Mouse (Mus musculus) embryonic facial prominence, embryonic 11.5 days (tissue): ENCODE data around the gene Sec11a. TPM values are rescaled to one million over a fixed set of nuclear protein-coding genes. Genes with fewer than 3 reads are reported as not detected.

Source experiments
- ATAC-seq: fragments of 200-750 bp; cut with Nextera tagmentation; replicated peaks from 2 replicates; pipeline ENCODE4 v1.8.0; 2017; ENCODE audit warnings: low read depth; ENCODE audit not compliant: insufficient number of reproducible peaks, low FRiP score, low TSS enrichment
- DNase-seq: peaks from one replicate; pipeline ENCODE4 v3.0.0-alpha.2; 2015; ENCODE audit warnings: low spot score
- H3K27ac ChIP-seq: fragments of 300-500 bp; sonication (generic); replicated peaks from 2 replicates; pipeline ENCODE4 v1.5.1; 2014; ENCODE audit warnings: mild to moderate bottlenecking, low read depth, low read length, control low read depth
- H3K27me3 ChIP-seq: fragments of 300-500 bp; sonication (generic); 2 replicates; pipeline ENCODE4 v1.6.1; 2014; ENCODE audit warnings: mild to moderate bottlenecking, low read length, moderate library complexity, mixed read lengths; ENCODE audit not compliant: control insufficient read depth, insufficient read depth
- H3K36me3 ChIP-seq: fragments of 300-500 bp; sonication (generic); replicated peaks from 2 replicates; pipeline ENCODE4 v1.6.1; 2014; ENCODE audit warnings: low read depth, mild to moderate bottlenecking, low read length, moderate library complexity, mixed read lengths; ENCODE audit not compliant: control insufficient read depth, insufficient read depth
- H3K4me1 ChIP-seq: fragments of 300-500 bp; sonication (generic); 2 replicates; pipeline ENCODE4 v1.6.1; 2014; ENCODE audit warnings: low read length, mixed read lengths; ENCODE audit not compliant: control insufficient read depth, insufficient read depth
- H3K4me2 ChIP-seq: fragments of 300-500 bp; sonication (generic); 2 replicates; pipeline ENCODE4 v1.6.1; 2014; ENCODE audit warnings: low read depth, mild to moderate bottlenecking, control low read depth, low read length, moderate library complexity
- H3K4me3 ChIP-seq: fragments of 300-500 bp; sonication (generic); 2 replicates; pipeline ENCODE4 v1.5.1; 2014; ENCODE audit warnings: low read depth, low read length, control low read depth
- H3K9ac ChIP-seq: fragments of 300-500 bp; sonication (generic); replicated peaks from 2 replicates; pipeline ENCODE4 v1.6.1; 2014; ENCODE audit warnings: mild to moderate bottlenecking, control low read depth, low read length
- H3K9me3 ChIP-seq: fragments of 300-500 bp; sonication (generic); replicated peaks from 2 replicates; pipeline ENCODE4 v1.6.1; 2016; ENCODE audit warnings: mild to moderate bottlenecking, low read length, inconsistent platforms, mixed read lengths; ENCODE audit not compliant: control insufficient read depth
- WGBS: fragments of 180-500 bp; shearing (Covaris S2); extraction: QIAGEN DNeasy Blood & Tissue Kit; methylation state at CpG from one replicate; pipeline ENCODE4 v1.1.7; 2014; 5-methylcytosine and 5-hydroxymethylcytosine counted together
- polyA plus RNA-seq: library from polyadenylated mRNA; unstranded; fragments of >200 nt; fragmentation: Nextera tagmentation; extraction: Ambion mirVana; gene quantifications from 2 replicates; pipeline ENCODE4 v1.2.1, GENCODE M21; 2014

Gene Sec11a
- polyA plus RNA-seq, 1 experiment from 2014 or later, result 231 TPM

GRCm38 (mm10) chr7:80866514-80867147, 80.9 kb downstream of the Sec11a start:
- peaks cover 6% of the 10 kb centered on the region for H3K36me3 ChIP-seq
- H3K4me1 ChIP-seq, result no peaks in the 10 kb centered on the region; the same call in none of the 2 replicates
- 82% methylated on average over 7 of the region's 7 CpGs for WGBS
- H3K4me3 ChIP-seq, result no peak overlapping the region
- no peak overlapping the region for H3K9ac ChIP-seq
- no peaks in the 10 kb centered on the region for H3K27me3 ChIP-seq
- no peak overlapping the region for H3K4me2 ChIP-seq
- ATAC-seq (no peak), DNase-seq (no peak)
- no peak overlapping the region for H3K27ac ChIP-seq
- no peaks in the 10 kb centered on the region for H3K9me3 ChIP-seq

- ATAC-seq (no peak), DNase-seq (no peak)
- WGBS, result 93% methylated on average over 7 of the region's 7 CpGs
- no peak overlapping the region for H3K27ac ChIP-seq
- no peak overlapping the region for H3K4me2 ChIP-seq
- no peak overlapping the region for H3K9ac ChIP-seq
- peaks cover 2% of the 10 kb centered on the region for H3K36me3 ChIP-seq
- H3K4me1 ChIP-seq, result no peaks in the 10 kb centered on the region; the same call in none of the 2 replicates
- H3K9me3 ChIP-seq, result no peaks in the 10 kb centered on the region
- no peak overlapping the region for H3K4me3 ChIP-seq
- H3K27me3 ChIP-seq, result no peaks in the 10 kb centered on the region
Measured at GRCm38 (mm10) chr7:80865521-80865920, 82.1 kb downstream of the Sec11a start.

GRCm38 (mm10) chr7:80864831-80865230, 82.7 kb downstream of the Sec11a start:
- Histone ChIP-seq H3K27ac (no peak overlapping the region), H3K36me3 (peaks cover 2% of the 10 kb centered on the region)
- 72% methylated on average over 8 of the region's 8 CpGs for WGBS

GRCm38 (mm10) chr7:80864151-80864550, 83.4 kb downstream of the Sec11a start:
- Histone ChIP-seq H3K4me3 (no peak overlapping the region), H3K9ac (no peak overlapping the region), H3K4me1 (no peaks in the 10 kb centered on the region; the same call in none of the 2 replicates), H3K4me2 (no peak overlapping the region), H3K9me3 (no peaks in the 10 kb centered on the region), H3K27ac (no peak overlapping the region), H3K36me3 (peaks cover 2% of the 10 kb centered on the region), H3K27me3 (no peaks in the 10 kb centered on the region)
- WGBS, result 73% methylated on average over 1 of the region's 1 CpGs
- ATAC-seq, result no peak
- DNase-seq, result no peak

More at GRCm38 (mm10) chr7:80864831-80865230, 82.7 kb downstream of the Sec11a start:
- DNase-seq (no peak), ATAC-seq (no peak)
- H3K4me1 ChIP-seq, result no peaks in the 10 kb centered on the region; the same call in none of the 2 replicates
- H3K9me3 ChIP-seq, result no peaks in the 10 kb centered on the region
- H3K4me2 ChIP-seq, result no peak overlapping the region
- H3K27me3 ChIP-seq, result no peaks in the 10 kb centered on the region
- no peak overlapping the region for H3K4me3 ChIP-seq
- H3K9ac ChIP-seq, result no peak overlapping the region

GRCm38 (mm10) chr7:80863520-80863919, 84.1 kb downstream of the Sec11a start:
- Histone ChIP-seq H3K36me3 (peaks cover 2% of the 10 kb centered on the region), H3K27ac (no peak overlapping the region), H3K9ac (no peak overlapping the region), H3K9me3 (no peaks in the 10 kb centered on the region), H3K4me3 (no peak overlapping the region), H3K4me2 (no peak overlapping the region), H3K27me3 (no peaks in the 10 kb centered on the region), H3K4me1 (no peaks in the 10 kb centered on the region; the same call in none of the 2 replicates)
- no peak for ATAC-seq
- 88% methylated on average over 5 of the region's 5 CpGs for WGBS
- no peak for DNase-seq

- WGBS, result 90% methylated on average over 2 of the region's 2 CpGs
- ATAC-seq (no peak), DNase-seq (no peak)
- Histone ChIP-seq H3K27me3 (no peaks in the 10 kb centered on the region), H3K4me1 (no peaks in the 10 kb centered on the region; the same call in none of the 2 replicates), H3K36me3 (no peaks in the 10 kb centered on the region; the same call in none of the 2 replicates), H3K4me2 (no peak overlapping the region), H3K9ac (no peak overlapping the region), H3K4me3 (no peak overlapping the region), H3K27ac (no peak overlapping the region), H3K9me3 (no peaks in the 10 kb centered on the region)
Measured at GRCm38 (mm10) chr7:80862475-80862874, 85.1 kb downstream of the Sec11a start.

- DNase-seq, result peak; percentile 97
- Histone ChIP-seq H3K36me3 (no peaks in the 10 kb centered on the region; the same call in none of the 2 replicates), H3K4me1 (no peaks in the 10 kb centered on the region; the same call in none of the 2 replicates), H3K27me3 (no peaks in the 10 kb centered on the region), H3K4me2 (peak within 1 kb of the TSS; percentile 78), H3K9me3 (no peaks in the 10 kb centered on the region), H3K9ac (peak within 1 kb of the TSS; percentile 92), H3K4me3 (peak within 1 kb of the TSS; percentile 78), H3K27ac (peak within 1 kb of the TSS; percentile 57)
- WGBS, result under 1% methylated on average over 40 of the region's 40 CpGs
- ATAC-seq, result peak; percentile 98
Measured at GRCm38 (mm10) chr7:80860729-80861274, 86.8 kb downstream of the Sec11a start, which contains the start of gene Zscan2. Gene Zscan2 (plus strand): TSS chr7:80860920.

- no peaks in the 10 kb centered on the region for H3K9me3 ChIP-seq
- peak overlapping the region; percentile 78 for H3K4me2 ChIP-seq
- DNase-seq, result peak; percentile 87
- no peaks in the 10 kb centered on the region for H3K27me3 ChIP-seq
- H3K27ac ChIP-seq, result no peak overlapping the region
- peak overlapping the region; percentile 52 for H3K9ac ChIP-seq
- H3K36me3 ChIP-seq, result no peaks in the 10 kb centered on the region; the same call in 1 of the 2 replicates
- ATAC-seq, result peak; percentile 54; the same call in 1 of the 2 replicates
- no peaks in the 10 kb centered on the region; the same call in none of the 2 replicates for H3K4me1 ChIP-seq
- WGBS, result 1% methylated on average over 13 of the region's 13 CpGs
- H3K4me3 ChIP-seq, result peak overlapping the region; percentile 78
Measured at GRCm38 (mm10) chr7:80860227-80860626, 87.4 kb downstream of the Sec11a start.
